Mouse (Mus musculus) forebrain, embryonic 12.5 days (tissue): ENCODE measurements around the gene Cd9. TPM values are rescaled to one million over a fixed set of nuclear protein-coding genes. Genes with fewer than 3 reads are reported as not detected.

Source experiments
- ATAC-seq: fragments of 200-750 bp; cut with Nextera tagmentation; 2 replicates; pipeline ENCODE4 v1.8.0; 2017; ENCODE audit warnings: moderate TSS enrichment; ENCODE audit not compliant: low FRiP score
- H3K27ac ChIP-seq: fragments of 300-500 bp; sonication (generic); 2 replicates; pipeline ENCODE4 v1.5.1; 2016; ENCODE audit warnings: mild to moderate bottlenecking
- H3K27me3 ChIP-seq: fragments of 300-500 bp; sonication (generic); 2 replicates; pipeline ENCODE4 v1.6.1; 2016; ENCODE audit warnings: mild to moderate bottlenecking
- H3K36me3 ChIP-seq: fragments of 300-500 bp; sonication (generic); replicated peaks from 2 replicates; pipeline ENCODE4 v1.6.1; 2016; ENCODE audit warnings: mild to moderate bottlenecking
- H3K4me1 ChIP-seq: fragments of 300-500 bp; sonication (generic); 2 replicates; pipeline ENCODE4 v1.6.1; 2016
- H3K4me2 ChIP-seq: fragments of 300-500 bp; sonication (generic); 2 replicates; pipeline ENCODE4 v1.6.1; 2016; ENCODE audit warnings: mild to moderate bottlenecking, moderate library complexity
- H3K4me3 ChIP-seq: fragments of 300-500 bp; sonication (generic); replicated peaks from 2 replicates; pipeline ENCODE4 v1.5.1; 2016; ENCODE audit warnings: mild to moderate bottlenecking
- H3K9ac ChIP-seq: fragments of 300-500 bp; sonication (generic); 2 replicates; pipeline ENCODE4 v1.6.1; 2016; ENCODE audit warnings: mild to moderate bottlenecking
- H3K9me3 ChIP-seq: fragments of 300-500 bp; sonication (generic); 2 replicates; pipeline ENCODE4 v1.6.1; 2016
- WGBS: fragments of 180-500 bp; shearing (Covaris S2); methylation state at CpG from one replicate; pipeline ENCODE4 v1.1.7; 2016; 5-methylcytosine and 5-hydroxymethylcytosine counted together
- polyA plus RNA-seq: library from polyadenylated mRNA; unstranded; fragments of >200 nt; fragmentation: Nextera tagmentation; extraction: Ambion mirVana; gene quantifications from 2 replicates; pipeline ENCODE4 v1.2.1, GENCODE M21; 2016

Cd9 gene
- polyA plus RNA-seq, 1 experiment from 2014 or later, result 44.2 TPM

DNA sequence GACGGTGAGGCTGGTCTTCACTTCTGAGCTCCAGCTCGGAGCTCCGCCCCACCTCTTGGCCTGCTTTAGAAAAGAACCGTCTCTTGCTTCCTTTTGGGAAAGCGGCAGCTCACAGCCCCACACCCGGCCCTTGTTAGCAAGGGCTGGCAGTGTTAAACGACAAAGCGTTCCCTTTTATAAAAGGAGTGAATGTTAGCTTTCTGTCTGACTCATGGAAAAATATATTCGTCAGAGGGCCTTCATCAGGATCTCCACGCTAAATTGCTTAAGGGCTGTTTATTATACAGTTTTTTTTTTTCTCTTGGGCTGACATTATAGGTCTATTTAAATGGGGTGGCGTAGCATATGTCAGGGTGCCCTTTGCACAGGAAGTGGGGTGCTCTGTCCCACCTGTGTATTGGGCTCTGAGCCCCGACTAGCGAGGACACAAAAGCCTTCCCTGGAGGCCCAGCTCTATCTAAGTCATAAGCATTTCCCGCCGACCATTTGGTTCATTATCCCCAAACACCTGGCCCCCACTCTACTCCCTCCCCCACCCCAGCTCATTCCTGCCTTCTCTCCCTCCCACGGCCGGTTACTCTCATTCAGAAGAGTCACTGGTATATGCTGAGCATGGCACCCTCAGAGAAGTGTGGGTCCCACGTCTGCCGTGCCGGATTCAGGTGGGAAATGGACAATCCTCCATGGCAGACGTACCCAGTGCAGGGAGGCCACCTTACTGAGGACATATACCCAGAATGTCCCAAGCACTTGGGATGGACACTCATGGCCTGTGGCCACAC is 26.2 kb downstream of the Cd9 start:
- 62% methylated on average over 21 of the region's 21 CpGs for WGBS
- Histone ChIP-seq H3K4me1 (peaks cover 10% of the 10 kb centered on the region; the same call in 1 of the 2 replicates), H3K9me3 (no peaks in the 10 kb centered on the region), H3K36me3 (no peaks in the 10 kb centered on the region), H3K27ac (no peak overlapping the region), H3K4me3 (no peak overlapping the region), H3K9ac (no peak overlapping the region), H3K4me2 (no peak overlapping the region), H3K27me3 (no peaks in the 10 kb centered on the region)
- ATAC-seq, result no peak

GRCm38 (mm10) chr6:125467301-125467715 is 27.3 kb downstream of the Cd9 start:
- Histone ChIP-seq H3K27me3 (no peaks in the 10 kb centered on the region), H3K4me2 (no peak overlapping the region), H3K9me3 (no peaks in the 10 kb centered on the region), H3K4me3 (no peak overlapping the region), H3K4me1 (peaks cover 10% of the 10 kb centered on the region; the same call in 1 of the 2 replicates), H3K9ac (no peak overlapping the region), H3K27ac (no peak overlapping the region), H3K36me3 (no peaks in the 10 kb centered on the region)
- 72% methylated on average over 16 of the region's 16 CpGs for WGBS
- peak; percentile 57 for ATAC-seq

GRCm38 (mm10) chr6:125462312-125462711 is 32.3 kb downstream of the Cd9 start:
- Histone ChIP-seq H3K27me3 (no peaks in the 10 kb centered on the region), H3K36me3 (peaks cover 3% of the 10 kb centered on the region; the same call in 1 of the 2 replicates), H3K4me1 (peaks cover 3% of the 10 kb centered on the region; the same call in 1 of the 2 replicates), H3K4me3 (no peak overlapping the region), H3K4me2 (no peak overlapping the region), H3K27ac (no peak overlapping the region), H3K9me3 (no peaks in the 10 kb centered on the region), H3K9ac (no peak overlapping the region)
- WGBS, result 90% methylated on average over 7 of the region's 7 CpGs
- ATAC-seq, result no peak

GRCm38 (mm10) chr6:125461788-125462187 is 32.8 kb downstream of the Cd9 start:
- Histone ChIP-seq H3K4me2 (no peak overlapping the region), H3K36me3 (peaks cover 3% of the 10 kb centered on the region; the same call in 1 of the 2 replicates), H3K4me3 (no peak overlapping the region), H3K9ac (no peak overlapping the region), H3K27ac (no peak overlapping the region), H3K4me1 (no peaks in the 10 kb centered on the region), H3K27me3 (no peaks in the 10 kb centered on the region), H3K9me3 (no peaks in the 10 kb centered on the region)
- no peak for ATAC-seq
- WGBS, result 63% methylated on average over 8 of the region's 8 CpGs

GRCm38 (mm10) chr6:125461325-125461724 is 33.3 kb downstream of the Cd9 start:
- WGBS, result 89% methylated on average over 7 of the region's 7 CpGs
- ATAC-seq, result no peak
- H3K4me2 ChIP-seq, result no peak overlapping the region
- H3K9me3 ChIP-seq, result no peaks in the 10 kb centered on the region
- H3K4me3 ChIP-seq, result no peak overlapping the region
- H3K9ac ChIP-seq, result no peak overlapping the region
- peaks cover 3% of the 10 kb centered on the region; the same call in 1 of the 2 replicates for H3K36me3 ChIP-seq
- no peaks in the 10 kb centered on the region for H3K27me3 ChIP-seq
- no peaks in the 10 kb centered on the region for H3K4me1 ChIP-seq
- H3K27ac ChIP-seq, result no peak overlapping the region

DNA sequence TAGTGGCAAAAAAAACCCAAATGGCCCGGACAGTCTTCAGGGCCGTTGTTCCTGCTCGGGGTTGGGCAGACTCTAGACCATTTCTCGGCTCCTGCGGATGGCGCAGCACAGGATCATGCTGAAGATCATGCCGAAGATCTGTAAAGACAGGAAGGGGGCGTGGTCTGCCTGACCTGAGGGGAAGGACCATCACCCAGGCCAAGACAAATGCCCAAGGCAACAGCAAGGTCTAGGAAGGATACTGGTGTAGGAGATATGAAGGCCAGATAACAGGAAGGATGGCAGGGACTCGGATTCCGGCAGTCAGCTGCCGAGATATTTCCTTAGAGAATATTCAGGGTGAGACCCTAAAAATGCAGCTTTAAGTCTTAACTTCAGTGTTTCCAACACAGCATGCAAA is 34.0 kb downstream of the Cd9 start:
- Histone ChIP-seq H3K36me3 (peaks cover 3% of the 10 kb centered on the region; the same call in 1 of the 2 replicates), H3K27me3 (no peaks in the 10 kb centered on the region), H3K9me3 (no peaks in the 10 kb centered on the region), H3K27ac (no peak overlapping the region), H3K4me1 (peaks cover 7% of the 10 kb centered on the region), H3K4me2 (no peak overlapping the region), H3K4me3 (no peak overlapping the region), H3K9ac (no peak overlapping the region)
- ATAC-seq, result no peak
- WGBS, result 91% methylated on average over 11 of the region's 11 CpGs

DNA sequence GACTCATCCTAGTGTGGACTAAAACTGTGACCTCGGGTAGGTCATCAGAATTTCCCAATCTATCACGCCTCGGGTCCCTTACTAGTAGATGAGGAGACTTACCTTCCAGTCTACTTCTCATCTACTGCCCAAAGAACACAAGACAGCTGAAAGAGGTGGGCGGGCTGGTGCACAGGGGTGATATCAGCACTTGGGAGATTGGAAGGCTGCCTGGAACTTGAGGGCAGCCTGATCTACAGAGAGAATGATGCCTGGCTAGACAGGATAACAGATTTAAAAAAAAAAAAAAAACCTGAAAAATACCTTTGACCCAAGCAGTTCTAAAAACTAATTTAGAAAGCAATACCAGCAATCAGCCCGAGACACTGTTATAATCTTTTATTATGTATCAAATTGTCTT is 34.7 kb downstream of the Cd9 start:
- Histone ChIP-seq H3K27ac (no peak overlapping the region), H3K4me2 (no peak overlapping the region), H3K27me3 (no peaks in the 10 kb centered on the region), H3K36me3 (peaks cover 3% of the 10 kb centered on the region; the same call in 1 of the 2 replicates), H3K9ac (no peak overlapping the region), H3K9me3 (no peaks in the 10 kb centered on the region), H3K4me3 (no peak overlapping the region), H3K4me1 (peaks cover 7% of the 10 kb centered on the region)
- ATAC-seq, result no peak
- 90% methylated on average over 5 of the region's 5 CpGs for WGBS

- 51% methylated on average over 12 of the region's 12 CpGs for WGBS
- H3K27me3 ChIP-seq, result no peaks in the 10 kb centered on the region
- H3K9me3 ChIP-seq, result no peaks in the 10 kb centered on the region
- no peak overlapping the region for H3K9ac ChIP-seq
- H3K4me1 ChIP-seq, result peaks cover 7% of the 10 kb centered on the region
- no peak overlapping the region for H3K27ac ChIP-seq
- H3K4me2 ChIP-seq, result no peak overlapping the region
- ATAC-seq, result no peak
- no peak overlapping the region for H3K4me3 ChIP-seq
- no peaks in the 10 kb centered on the region; the same call in 1 of the 2 replicates for H3K36me3 ChIP-seq
Observed at GRCm38 (mm10) chr6:125455806-125456520, 38.6 kb downstream of the Cd9 start.

- Histone ChIP-seq H3K27me3 (no peaks in the 10 kb centered on the region), H3K36me3 (no peaks in the 10 kb centered on the region; the same call in 1 of the 2 replicates), H3K4me1 (peaks cover 7% of the 10 kb centered on the region), H3K4me3 (no peak overlapping the region), H3K9ac (no peak overlapping the region), H3K4me2 (no peak overlapping the region), H3K9me3 (no peaks in the 10 kb centered on the region), H3K27ac (no peak overlapping the region)
- 78% methylated on average over 9 of the region's 9 CpGs for WGBS
- no peak for ATAC-seq
Observed at GRCm38 (mm10) chr6:125454731-125455130, 39.9 kb downstream of the Cd9 start.

DNA sequence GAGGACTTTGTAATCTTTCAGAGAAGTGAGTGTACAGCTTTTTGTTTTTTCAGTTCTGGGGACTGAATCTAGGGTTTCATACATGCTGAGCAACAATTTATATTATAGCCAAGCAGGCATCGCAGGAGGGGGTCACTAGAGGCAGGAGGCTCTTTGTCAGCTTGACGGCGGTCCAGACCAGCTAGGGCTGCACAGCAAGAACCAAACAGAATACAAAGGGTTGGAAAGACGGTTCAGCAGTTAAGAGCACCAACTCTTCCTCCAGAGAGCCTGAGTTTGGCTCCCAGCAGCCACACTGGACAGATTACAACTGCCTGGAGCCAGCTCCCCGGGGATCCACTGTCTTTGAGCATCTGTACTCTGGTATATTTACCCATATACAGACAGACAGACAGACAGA is 40.3 kb downstream of the Cd9 start:
- Histone ChIP-seq H3K9ac (no peak overlapping the region), H3K9me3 (no peaks in the 10 kb centered on the region), H3K36me3 (no peaks in the 10 kb centered on the region), H3K27ac (no peak overlapping the region), H3K4me1 (peaks cover 7% of the 10 kb centered on the region), H3K4me3 (no peak overlapping the region), H3K27me3 (no peaks in the 10 kb centered on the region), H3K4me2 (no peak overlapping the region)
- ATAC-seq, result no peak
- 32% methylated on average over 5 of the region's 5 CpGs for WGBS

GRCm38 (mm10) chr6:125447660-125448059 is 46.9 kb downstream of the Cd9 start:
- Histone ChIP-seq H3K27ac (no peak overlapping the region), H3K4me2 (no peak overlapping the region), H3K36me3 (no peaks in the 10 kb centered on the region), H3K9me3 (no peaks in the 10 kb centered on the region), H3K4me1 (no peaks in the 10 kb centered on the region), H3K4me3 (no peak overlapping the region), H3K27me3 (no peaks in the 10 kb centered on the region), H3K9ac (no peak overlapping the region)
- 35% methylated on average over 2 of the region's 2 CpGs for WGBS
- no peak for ATAC-seq

- no peak overlapping the region for H3K9ac ChIP-seq
- H3K27me3 ChIP-seq, result no peaks in the 10 kb centered on the region
- no peaks in the 10 kb centered on the region for H3K4me1 ChIP-seq
- H3K4me2 ChIP-seq, result no peak overlapping the region
- WGBS, result 52% methylated on average over 4 of the region's 4 CpGs
- H3K27ac ChIP-seq, result no peak overlapping the region
- H3K9me3 ChIP-seq, result no peaks in the 10 kb centered on the region
- no peak for ATAC-seq
- H3K4me3 ChIP-seq, result no peak overlapping the region
- H3K36me3 ChIP-seq, result no peaks in the 10 kb centered on the region
Observed at GRCm38 (mm10) chr6:125447205-125447604, 47.4 kb downstream of the Cd9 start.
